Mouse (Mus musculus): ENCODE measurements at regions not wholly inside any gene's neighbourhood (a gene's known extent, or its start where the extent isn't known, plus 50 kb on each side); places are given as distances from the start of the nearest gene placed in this dataset.

GRCm38 (mm10) chr9:23551692-23552091, 328.8 kb downstream of the Bmper start:
- no peak for TF ChIP-seq POLR2A (IDR thresholded peaks at IDR 0.05; ENCODE audit: extremely low read depth, insufficient read depth, low read length)
- no peak for TF ChIP-seq CTCF (IDR thresholded peaks at IDR 0.05; ENCODE audit: low read depth, low read length)
